Mouse (Mus musculus): ENCODE measurements around the gene Vmp1. TPM values are rescaled to one million over a fixed set of nuclear protein-coding genes. Genes with fewer than 3 reads are reported as not detected.

Vmp1 gene
- polyA plus RNA-seq, 1 experiment, result 525 TPM

- Histone ChIP-seq H3K27ac (ENCODE audit: insufficient read depth, low read length) (peak overlapping the region; percentile 100), H3K4me3 (ENCODE audit: insufficient read depth, low read length) (no peak overlapping the region), H3K4me1 (ENCODE audit: control insufficient read depth, insufficient read depth, low read length) (peaks cover 23% of the 10 kb centered on the region)
- no peak for TF ChIP-seq CTCF (IDR thresholded peaks at IDR 0.05; ENCODE audit: borderline replicate concordance, insufficient read depth, low read length)
- no peak for TF ChIP-seq POLR2A (IDR thresholded peaks at IDR 0.05; ENCODE audit: low read depth, low read length)
Measured at GRCm38 (mm10) chr11:86607808-86608350, 75.8 kb downstream of the Vmp1 start.

DNA sequence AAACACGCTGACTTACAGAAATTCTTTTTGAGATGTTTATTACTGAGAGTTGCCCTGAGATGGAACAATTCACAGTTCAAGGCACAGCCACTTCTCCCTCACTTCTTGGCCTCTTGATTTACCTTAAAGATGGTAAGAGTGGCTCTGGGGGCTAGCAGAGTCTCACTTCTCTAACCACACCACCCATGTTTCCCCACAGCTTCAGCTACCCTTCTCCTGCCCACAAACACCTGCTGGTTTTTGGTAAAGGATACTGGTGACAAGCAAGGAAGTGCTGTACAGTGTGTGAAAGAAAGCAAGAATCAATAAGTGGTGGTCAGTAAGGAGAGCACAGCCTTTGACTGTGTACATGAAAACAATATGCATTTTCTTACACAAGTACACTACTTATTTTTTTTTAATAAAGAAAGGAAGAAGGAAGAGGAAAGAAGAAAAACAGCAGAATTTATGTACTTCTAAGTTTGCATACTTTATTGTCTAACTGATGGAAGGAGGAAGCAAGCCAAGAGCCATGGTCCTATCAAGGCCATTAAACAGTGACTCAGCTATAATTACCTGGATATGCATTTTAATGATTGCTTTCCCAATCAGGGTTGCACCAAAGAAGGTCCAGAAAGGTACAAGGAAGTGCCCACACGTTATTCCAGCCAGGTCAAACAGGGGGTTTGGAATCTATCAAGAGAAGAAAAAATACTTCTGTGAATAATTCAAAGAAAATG is 76.9 kb downstream of the Vmp1 start:
- H3K27ac ChIP-seq (ENCODE audit: insufficient read depth, low read length), result peak overlapping the region; percentile 100
- no peak for TF ChIP-seq CTCF (IDR thresholded peaks at IDR 0.05; ENCODE audit: borderline replicate concordance, insufficient read depth, low read length)
- no peak for TF ChIP-seq POLR2A (IDR thresholded peaks at IDR 0.05; ENCODE audit: low read depth, low read length)

DNA sequence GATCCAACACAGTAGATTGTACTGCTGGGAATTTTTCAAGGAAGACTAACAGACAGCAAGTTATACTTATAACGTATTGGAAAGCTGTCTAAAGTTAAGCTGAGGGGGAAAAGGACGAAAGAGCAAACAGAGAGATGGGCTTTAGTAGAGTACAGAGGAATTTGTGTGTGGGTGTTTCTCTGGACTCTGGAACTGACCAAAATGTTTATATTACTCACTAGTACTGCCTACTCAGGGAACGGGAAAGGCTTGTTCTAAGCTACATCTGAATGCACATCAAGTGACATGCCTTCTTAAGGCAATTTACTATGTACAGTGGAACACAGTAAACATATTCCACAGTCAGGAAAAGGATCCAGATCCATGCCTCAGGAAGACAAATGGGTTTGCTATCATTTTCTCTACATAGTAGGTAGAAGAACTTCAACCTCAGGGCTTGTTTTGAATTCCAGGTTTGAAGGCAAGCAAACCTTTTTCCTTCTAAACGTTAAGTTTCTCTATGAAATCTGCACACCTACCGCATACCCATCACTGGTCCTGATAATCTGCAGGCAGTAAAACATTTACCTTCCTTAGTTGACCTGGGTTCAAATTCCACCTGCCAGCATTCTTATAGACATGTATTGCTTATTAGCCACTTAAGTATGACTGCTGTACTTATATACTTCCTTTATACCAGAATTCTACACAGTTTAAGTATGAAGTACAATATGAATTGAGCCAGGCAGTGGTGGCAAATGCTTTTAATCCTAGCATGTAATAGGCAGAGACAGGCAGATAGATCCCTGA is 78.7 kb downstream of the Vmp1 start:
- Histone ChIP-seq H3K4me1 (ENCODE audit: control insufficient read depth, insufficient read depth, low read length) (peaks cover 23% of the 10 kb centered on the region), H3K4me3 (ENCODE audit: insufficient read depth, low read length) (no peak overlapping the region), H3K27ac (ENCODE audit: insufficient read depth, low read length) (peak overlapping the region; percentile 100)
- no peak for TF ChIP-seq CTCF (IDR thresholded peaks at IDR 0.05; ENCODE audit: borderline replicate concordance, insufficient read depth, low read length)
- TF ChIP-seq POLR2A (IDR thresholded peaks at IDR 0.05; ENCODE audit: low read depth, low read length), result no peak

More for the DNA sequence above, 76.9 kb downstream of the Vmp1 start:
- Histone ChIP-seq H3K4me1 (ENCODE audit: control insufficient read depth, insufficient read depth, low read length) (peaks cover 23% of the 10 kb centered on the region), H3K4me3 (ENCODE audit: insufficient read depth, low read length) (no peak overlapping the region)

DNA sequence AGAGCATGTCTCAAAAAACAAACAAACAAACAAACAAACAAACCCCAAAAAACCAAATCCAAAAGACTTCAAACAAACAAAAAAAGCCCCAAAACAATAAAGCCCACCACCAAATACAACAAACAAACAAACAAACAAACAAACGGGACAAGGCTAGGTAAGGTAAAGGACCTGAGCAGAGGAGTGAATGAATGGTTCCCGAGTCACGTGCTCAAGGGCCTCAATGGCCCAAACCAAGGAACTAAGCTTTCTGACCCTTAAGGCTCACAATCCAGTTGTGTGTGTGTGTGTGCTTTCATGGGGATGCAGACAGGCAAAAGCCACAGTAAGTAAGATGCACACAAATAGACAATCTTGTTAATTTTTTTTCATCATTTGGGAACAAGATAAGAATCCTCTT is 79.3 kb downstream of the Vmp1 start:
- H3K4me3 ChIP-seq (ENCODE audit: insufficient read depth, low read length), result no peak overlapping the region
- peaks cover 23% of the 10 kb centered on the region for H3K4me1 ChIP-seq (ENCODE audit: control insufficient read depth, insufficient read depth, low read length)
- H3K27ac ChIP-seq (ENCODE audit: insufficient read depth, low read length), result peak overlapping the region; percentile 100
- TF ChIP-seq POLR2A (IDR thresholded peaks at IDR 0.05; ENCODE audit: low read depth, low read length), result peak; percentile 46; the same call in 1 of the 2 replicates
- TF ChIP-seq CTCF (IDR thresholded peaks at IDR 0.05; ENCODE audit: borderline replicate concordance, insufficient read depth, low read length), result no peak

DNA sequence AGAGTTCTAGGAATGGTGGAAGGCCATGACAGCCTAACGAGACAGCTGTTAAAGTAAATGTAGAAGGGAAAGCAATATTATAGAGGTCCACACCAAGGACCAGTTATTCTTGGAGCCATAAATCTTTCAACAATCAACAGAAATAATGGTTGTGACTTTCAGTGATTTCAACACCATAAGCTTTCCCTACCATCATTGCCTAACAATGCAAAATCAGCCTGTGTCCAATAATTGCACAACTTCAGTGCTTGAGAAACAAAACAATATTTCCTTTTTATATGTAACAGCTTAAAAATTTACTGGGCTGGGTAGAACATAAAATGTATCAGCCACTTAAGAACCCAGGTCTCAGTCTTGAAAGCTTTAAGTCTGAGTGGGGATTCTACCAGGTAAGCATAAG is 79.9 kb downstream of the Vmp1 start:
- Histone ChIP-seq H3K4me3 (ENCODE audit: insufficient read depth, low read length) (no peak overlapping the region), H3K27ac (ENCODE audit: insufficient read depth, low read length) (peak overlapping the region; percentile 100), H3K4me1 (ENCODE audit: control insufficient read depth, insufficient read depth, low read length) (peaks cover 24% of the 10 kb centered on the region)
- TF ChIP-seq CTCF (IDR thresholded peaks at IDR 0.05; ENCODE audit: borderline replicate concordance, insufficient read depth, low read length), result no peak
- peak; percentile 41; the same call in 1 of the 2 replicates for TF ChIP-seq POLR2A (IDR thresholded peaks at IDR 0.05; ENCODE audit: low read depth, low read length)

DNA sequence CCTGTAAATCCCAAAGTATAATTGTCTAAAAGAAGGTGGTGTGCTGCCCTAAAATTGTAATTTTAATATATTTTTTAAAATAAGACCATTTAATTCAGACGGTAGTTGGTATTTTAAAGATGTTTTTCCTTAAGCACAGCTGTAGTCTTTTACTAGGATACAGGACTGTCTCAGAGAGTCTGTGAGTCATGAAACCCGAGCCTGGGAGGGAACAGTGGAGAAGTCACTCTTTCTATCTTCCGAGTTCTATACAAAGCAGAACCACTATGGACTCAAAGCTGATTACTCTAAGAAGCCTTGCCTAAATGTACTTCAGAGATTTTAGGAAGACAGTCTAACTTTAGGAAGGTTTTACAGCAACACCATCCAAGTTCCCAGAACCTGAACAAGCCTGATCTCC is 81.5 kb downstream of the Vmp1 start:
- Histone ChIP-seq H3K27ac (ENCODE audit: insufficient read depth, low read length) (peak overlapping the region; percentile 100), H3K4me3 (ENCODE audit: insufficient read depth, low read length) (no peak overlapping the region), H3K4me1 (ENCODE audit: control insufficient read depth, insufficient read depth, low read length) (peaks cover 20% of the 10 kb centered on the region)
- TF ChIP-seq CTCF (IDR thresholded peaks at IDR 0.05; ENCODE audit: borderline replicate concordance, insufficient read depth, low read length) (no peak), POLR2A (IDR thresholded peaks at IDR 0.05; ENCODE audit: low read depth, low read length) (0 out of 2 replicates have a peak, but pooled peaks have one; percentile 29)

- H3K4me1 ChIP-seq (ENCODE audit: control insufficient read depth, insufficient read depth, low read length), result peaks cover 15% of the 10 kb centered on the region
- peak overlapping the region; percentile 8; the same call in 1 of the 2 replicates for H3K4me3 ChIP-seq (ENCODE audit: insufficient read depth, low read length)
- H3K27ac ChIP-seq (ENCODE audit: insufficient read depth, low read length), result peak overlapping the region; percentile 66
- TF ChIP-seq CTCF (IDR thresholded peaks at IDR 0.05; ENCODE audit: borderline replicate concordance, insufficient read depth, low read length) (no peak), POLR2A (IDR thresholded peaks at IDR 0.05; ENCODE audit: low read depth, low read length) (no peak)
Measured at GRCm38 (mm10) chr11:86600209-86600557, 83.5 kb downstream of the Vmp1 start.

- H3K4me3 ChIP-seq (ENCODE audit: insufficient read depth, low read length), result no peak overlapping the region
- peaks cover 14% of the 10 kb centered on the region for H3K4me1 ChIP-seq (ENCODE audit: control insufficient read depth, insufficient read depth, low read length)
- H3K27ac ChIP-seq (ENCODE audit: insufficient read depth, low read length), result peak overlapping the region; percentile 66
- TF ChIP-seq CTCF (IDR thresholded peaks at IDR 0.05; ENCODE audit: borderline replicate concordance, insufficient read depth, low read length), result no peak
- TF ChIP-seq POLR2A (IDR thresholded peaks at IDR 0.05; ENCODE audit: low read depth, low read length), result peak; percentile 6; the same call in 1 of the 2 replicates
Measured at GRCm38 (mm10) chr11:86599378-86600208, 84.0 kb downstream of the Vmp1 start.

GRCm38 (mm10) chr11:86598572-86598971 is 85.1 kb downstream of the Vmp1 start:
- H3K4me3 ChIP-seq (ENCODE audit: insufficient read depth, low read length), result no peak overlapping the region
- H3K4me1 ChIP-seq (ENCODE audit: control insufficient read depth, insufficient read depth, low read length), result peaks cover 18% of the 10 kb centered on the region
- TF ChIP-seq POLR2A (IDR thresholded peaks at IDR 0.05; ENCODE audit: low read depth, low read length) (no peak), CTCF (IDR thresholded peaks at IDR 0.05; ENCODE audit: borderline replicate concordance, insufficient read depth, low read length) (no peak)
- peak overlapping the region; percentile 47 for H3K27ac ChIP-seq (ENCODE audit: insufficient read depth, low read length)
